Mouse (Mus musculus): Measurements from ENCODE around the gene Rrm1. TPM values are rescaled to one million over a fixed set of nuclear protein-coding genes. Genes with fewer than 3 reads are reported as not detected.
"Not testable (repeated sequence)": the region's sequence is repeated elsewhere in the genome, so short reads cannot be mapped to it uniquely, and the experiment has no call there.

Gene Rrm1
- polyA plus RNA-seq, 1 experiment from 2014 or later: 127 TPM

DNA sequence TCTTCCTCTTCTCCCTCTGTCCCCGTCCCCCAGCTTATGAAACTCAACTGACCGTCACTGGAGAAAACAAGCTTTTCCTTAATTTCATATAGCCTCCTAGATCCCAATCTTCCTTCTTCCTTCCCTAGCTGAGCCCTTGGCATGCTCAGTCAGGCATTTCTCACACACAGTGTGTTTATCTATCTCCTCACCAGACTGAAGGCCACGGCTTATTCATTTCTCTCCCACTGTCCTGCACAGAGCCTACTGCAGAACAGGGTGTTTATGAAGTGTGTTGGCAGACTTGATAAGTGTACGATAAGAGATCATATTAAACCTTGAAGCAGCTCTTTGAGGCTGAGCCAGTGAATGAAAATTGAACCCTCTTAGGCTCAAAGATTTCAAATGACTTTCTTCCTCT lies 39.3 kb downstream of the Rrm1 start:
- Histone ChIP-seq H3K27ac (no peak overlapping the region), H3K9ac (no peak overlapping the region), H3K36me3 (no peaks in the 10 kb centered on the region), H3K4me2 (replicated peaks) (no peak overlapping the region), H3K27me3 (replicated peaks) (no peaks in the 10 kb centered on the region), H3K9me3 (no peaks in the 10 kb centered on the region), H3K4me1 (replicated peaks) (no peaks in the 10 kb centered on the region), H3K4me3 (replicated peaks) (no peak overlapping the region)
- no peak for ATAC-seq
- WGBS: 68% methylated on average over 4 of the region's 4 CpGs

- no peak within 1 kb of the TSS for H3K9ac ChIP-seq
- H3K4me3 ChIP-seq (replicated peaks): no peak within 1 kb of the TSS
- no peak for ATAC-seq
- no peaks in the 10 kb centered on the region for H3K27me3 ChIP-seq (replicated peaks)
- no peak within 1 kb of the TSS for H3K4me2 ChIP-seq (replicated peaks)
- H3K4me1 ChIP-seq (replicated peaks): no peaks in the 10 kb centered on the region
- H3K9me3 ChIP-seq: no peaks in the 10 kb centered on the region
- WGBS: 90% methylated on average over 4 of the region's 4 CpGs
- no peaks in the 10 kb centered on the region for H3K36me3 ChIP-seq
- H3K27ac ChIP-seq: no peak within 1 kb of the TSS
Observed at GRCm38 (mm10) chr7:102481579-102481978, 40.1 kb downstream of the Rrm1 start, which contains the start of gene Olfr543. Olfr543 (minus strand) TSS chr7:102481679.

GRCm38 (mm10) chr7:102483665-102484064 lies 42.2 kb downstream of the Rrm1 start:
- no peak overlapping the region for H3K4me2 ChIP-seq (replicated peaks)
- H3K4me3 ChIP-seq (replicated peaks): no peak overlapping the region
- no peak overlapping the region for H3K9ac ChIP-seq
- no peaks in the 10 kb centered on the region for H3K36me3 ChIP-seq
- H3K27ac ChIP-seq: no peak overlapping the region
- 79% methylated on average over 2 of the region's 2 CpGs for WGBS
- no peaks in the 10 kb centered on the region for H3K4me1 ChIP-seq (replicated peaks)
- no peaks in the 10 kb centered on the region for H3K27me3 ChIP-seq (replicated peaks)
- no peaks in the 10 kb centered on the region for H3K9me3 ChIP-seq
- no peak for ATAC-seq

- H3K9ac ChIP-seq; H3K4me3 ChIP-seq (replicated peaks); H3K36me3 ChIP-seq; H3K27me3 ChIP-seq (replicated peaks); H3K4me1 ChIP-seq (replicated peaks); H3K4me2 ChIP-seq (replicated peaks); ATAC-seq; H3K27ac ChIP-seq; H3K9me3 ChIP-seq: not testable (repeated sequence)
- 63% methylated on average over 8 of the region's 8 CpGs for WGBS
Observed at GRCm38 (mm10) chr7:102484766-102485165, 43.3 kb downstream of the Rrm1 start.

GRCm38 (mm10) chr7:102486105-102486504 lies 44.6 kb downstream of the Rrm1 start:
- no peak overlapping the region for H3K4me2 ChIP-seq (replicated peaks)
- no peak overlapping the region for H3K9ac ChIP-seq
- H3K9me3 ChIP-seq: no peaks in the 10 kb centered on the region
- no peaks in the 10 kb centered on the region for H3K4me1 ChIP-seq (replicated peaks)
- no peak for ATAC-seq
- H3K27me3 ChIP-seq (replicated peaks): no peaks in the 10 kb centered on the region
- WGBS: 61% methylated on average over 1 of the region's 1 CpGs
- no peaks in the 10 kb centered on the region for H3K36me3 ChIP-seq
- H3K27ac ChIP-seq: no peak overlapping the region
- H3K4me3 ChIP-seq (replicated peaks): no peak overlapping the region

DNA sequence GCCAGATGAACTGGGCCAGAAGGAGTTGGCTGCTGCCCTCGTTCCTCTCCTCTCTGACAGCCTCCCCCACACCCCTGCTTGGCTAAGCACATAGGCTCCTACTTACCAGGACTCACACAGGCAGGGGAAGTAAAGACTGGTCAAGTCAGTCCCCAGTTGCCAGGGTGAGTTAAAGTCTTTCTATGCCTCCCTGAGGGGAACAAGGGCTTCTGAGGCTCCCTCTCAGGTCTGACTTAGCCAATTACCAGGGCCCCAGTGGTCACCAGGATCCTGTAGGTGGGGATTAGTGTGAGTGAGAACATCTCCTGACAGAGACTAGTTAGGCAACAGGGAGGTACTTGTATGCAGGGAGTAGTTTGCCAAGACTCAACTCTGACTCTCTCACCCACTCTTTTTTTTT lies 46.7 kb downstream of the Rrm1 start, which contains the start of gene Olfr544:
Gene Olfr544, minus strand, starts transcription at position 153 of the 400 bp plus-strand sequence.
- 50% methylated on average over 1 of the region's 1 CpGs for WGBS
- Histone ChIP-seq H3K27ac (no peak within 1 kb of the TSS), H3K4me1 (replicated peaks) (no peaks in the 10 kb centered on the region), H3K27me3 (replicated peaks) (no peaks in the 10 kb centered on the region), H3K9me3 (no peaks in the 10 kb centered on the region), H3K9ac (no peak within 1 kb of the TSS), H3K4me2 (replicated peaks) (no peak within 1 kb of the TSS), H3K36me3 (no peaks in the 10 kb centered on the region), H3K4me3 (replicated peaks) (no peak within 1 kb of the TSS)
- ATAC-seq: no peak

DNA sequence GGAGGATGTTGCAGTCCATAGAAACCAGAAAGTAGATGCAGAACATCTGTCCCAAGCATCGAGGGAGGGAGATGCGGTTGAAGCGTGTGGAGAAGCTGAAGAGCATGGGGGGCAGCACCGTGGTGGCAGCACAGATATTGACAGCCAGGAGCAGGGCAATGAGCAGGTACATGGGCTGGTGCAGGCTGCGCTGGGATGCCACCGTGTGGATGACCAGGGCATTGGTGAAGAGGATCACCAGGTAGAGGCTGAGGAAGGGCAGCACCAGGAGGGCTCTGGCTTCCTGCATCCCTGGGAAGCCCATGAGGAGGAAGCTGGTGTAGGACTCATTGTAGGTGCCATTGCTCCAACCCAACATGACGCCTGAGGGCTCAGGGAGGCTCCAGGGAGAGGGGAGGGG lies 52.9 kb downstream of the Rrm1 start:
- 46% methylated on average over 7 of the region's 7 CpGs for WGBS
- H3K4me2 ChIP-seq (replicated peaks); ATAC-seq; H3K36me3 ChIP-seq; H3K9me3 ChIP-seq; H3K9ac ChIP-seq; H3K27ac ChIP-seq; H3K4me1 ChIP-seq (replicated peaks); H3K4me3 ChIP-seq (replicated peaks); H3K27me3 ChIP-seq (replicated peaks): not testable (repeated sequence)

GRCm38 (mm10) chr7:102499473-102499872 lies 58.0 kb downstream of the Rrm1 start, which contains the start of gene Olfr545:
Olfr545 (minus strand) TSS chr7:102499573.
- 66% methylated on average over 3 of the region's 3 CpGs for WGBS
- no peak within 1 kb of the TSS for H3K4me3 ChIP-seq (replicated peaks)
- H3K4me2 ChIP-seq (replicated peaks): no peak within 1 kb of the TSS
- no peaks in the 10 kb centered on the region for H3K27me3 ChIP-seq (replicated peaks)
- H3K4me1 ChIP-seq (replicated peaks): no peaks in the 10 kb centered on the region
- no peaks in the 10 kb centered on the region for H3K9me3 ChIP-seq
- no peak within 1 kb of the TSS for H3K9ac ChIP-seq
- ATAC-seq: no peak
- no peak within 1 kb of the TSS for H3K27ac ChIP-seq
- H3K36me3 ChIP-seq: no peaks in the 10 kb centered on the region

DNA sequence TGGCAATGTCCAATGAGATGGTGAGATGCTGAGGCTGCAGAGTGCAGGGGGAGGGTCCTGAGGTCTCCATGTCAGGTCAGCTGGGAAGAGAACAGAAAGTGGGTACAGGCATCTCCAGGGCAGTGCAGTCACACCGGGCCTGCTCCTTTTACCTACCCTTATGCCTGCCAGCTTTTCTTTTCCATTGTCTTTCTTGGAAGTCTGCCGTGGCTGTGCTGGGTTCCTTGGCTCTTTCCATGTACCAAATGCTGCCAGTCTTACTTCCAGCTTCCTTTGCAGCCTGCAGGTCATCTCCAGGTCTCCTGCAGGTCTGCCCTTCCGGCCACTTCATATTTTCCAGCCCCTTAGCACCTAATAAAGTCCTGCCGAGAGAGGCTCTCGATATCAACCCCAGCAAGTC lies 60.5 kb downstream of the Rrm1 start:
- Histone ChIP-seq H3K27ac (no peak overlapping the region), H3K9ac (no peak overlapping the region), H3K27me3 (replicated peaks) (no peaks in the 10 kb centered on the region), H3K4me1 (replicated peaks) (no peaks in the 10 kb centered on the region), H3K36me3 (no peaks in the 10 kb centered on the region), H3K4me3 (replicated peaks) (no peak overlapping the region), H3K4me2 (replicated peaks) (no peak overlapping the region), H3K9me3 (no peaks in the 10 kb centered on the region)
- no peak for ATAC-seq
- 74% methylated on average over 5 of the region's 5 CpGs for WGBS

DNA sequence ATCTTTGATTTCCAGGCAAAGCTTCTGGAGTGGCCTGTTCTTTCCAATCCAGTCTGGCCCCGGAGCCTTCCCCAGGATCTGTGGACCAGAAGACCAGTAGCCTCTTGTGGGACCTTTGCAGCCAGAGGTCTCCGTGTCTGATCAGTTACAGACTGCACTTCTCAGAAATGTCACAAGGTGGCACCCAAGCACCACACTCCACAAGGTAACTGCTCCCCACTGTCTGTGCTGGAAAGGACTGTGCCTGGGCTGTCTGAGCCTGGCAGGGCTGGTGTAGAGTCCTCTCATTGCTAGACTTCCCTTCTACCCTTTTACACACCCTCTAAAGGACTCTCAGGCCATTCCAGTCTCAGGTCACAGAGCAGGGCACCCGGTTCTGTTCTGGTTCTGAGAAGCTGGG lies 65.4 kb downstream of the Rrm1 start:
- WGBS: 44% methylated on average over 3 of the region's 3 CpGs
- Histone ChIP-seq H3K9me3 (no peaks in the 10 kb centered on the region), H3K4me1 (replicated peaks) (no peaks in the 10 kb centered on the region), H3K4me3 (replicated peaks) (no peak overlapping the region), H3K27me3 (replicated peaks) (0 out of 2 replicates have a peak, but pooled peaks cover 2% of the 10 kb centered on the region), H3K27ac (no peak overlapping the region), H3K9ac (no peak overlapping the region), H3K36me3 (no peaks in the 10 kb centered on the region), H3K4me2 (replicated peaks) (no peak overlapping the region)
- ATAC-seq: peak; percentile 82

GRCm38 (mm10) chr7:102508066-102508465 lies 66.6 kb downstream of the Rrm1 start:
- WGBS: 84% methylated on average over 9 of the region's 9 CpGs
- ATAC-seq: no peak
- H3K4me3 ChIP-seq (replicated peaks): no peak overlapping the region

GRCm38 (mm10) chr7:102508666-102509065 lies 67.2 kb downstream of the Rrm1 start:
- no peak overlapping the region for H3K27ac ChIP-seq
- 88% methylated on average over 6 of the region's 6 CpGs for WGBS
- no peak for ATAC-seq

More at GRCm38 (mm10) chr7:102508066-102508465, 66.6 kb downstream of the Rrm1 start:
- H3K36me3 ChIP-seq: no peaks in the 10 kb centered on the region
- H3K27ac ChIP-seq: no peak overlapping the region
- H3K9me3 ChIP-seq: no peaks in the 10 kb centered on the region
- 0 out of 2 replicates have a peak, but pooled peaks cover 2% of the 10 kb centered on the region for H3K4me1 ChIP-seq (replicated peaks)
- H3K27me3 ChIP-seq (replicated peaks): 0 out of 2 replicates have a peak, but pooled peaks cover 2% of the 10 kb centered on the region
- no peak overlapping the region for H3K4me2 ChIP-seq (replicated peaks)
- H3K9ac ChIP-seq: no peak overlapping the region

GRCm38 (mm10) chr7:102509726-102510125 lies 68.2 kb downstream of the Rrm1 start:
- Histone ChIP-seq H3K27me3 (replicated peaks) (0 out of 2 replicates have a peak, but pooled peaks cover 2% of the 10 kb centered on the region), H3K36me3 (no peaks in the 10 kb centered on the region), H3K9me3 (no peaks in the 10 kb centered on the region), H3K9ac (no peak overlapping the region), H3K4me1 (replicated peaks) (0 out of 2 replicates have a peak, but pooled peaks cover 2% of the 10 kb centered on the region), H3K4me2 (replicated peaks) (no peak overlapping the region), H3K4me3 (replicated peaks) (no peak overlapping the region), H3K27ac (no peak overlapping the region)
- 85% methylated on average over 7 of the region's 7 CpGs for WGBS
- no peak for ATAC-seq

More at GRCm38 (mm10) chr7:102508666-102509065, 67.2 kb downstream of the Rrm1 start:
- Histone ChIP-seq H3K4me2 (replicated peaks) (no peak overlapping the region), H3K4me3 (replicated peaks) (no peak overlapping the region), H3K36me3 (no peaks in the 10 kb centered on the region), H3K9me3 (no peaks in the 10 kb centered on the region), H3K27me3 (replicated peaks) (0 out of 2 replicates have a peak, but pooled peaks cover 2% of the 10 kb centered on the region), H3K9ac (no peak overlapping the region), H3K4me1 (replicated peaks) (0 out of 2 replicates have a peak, but pooled peaks cover 2% of the 10 kb centered on the region)
